Mouse (Mus musculus) thymus, postnatal 4 days (tissue): ENCODE data around the gene Dusp15.

Experiments
- DNase-seq: peaks from one replicate; pipeline ENCODE4 v3.0.0; 2021

Dusp15 gene

GRCm38 (mm10) chr2:152930276-152930675, 21.2 kb downstream of the Dusp15 start:
- DNase-seq, result no peak

GRCm38 (mm10) chr2:152928988-152929370, 22.5 kb downstream of the Dusp15 start:
- DNase-seq, result no peak

- no peak for DNase-seq
Observed at GRCm38 (mm10) chr2:152928219-152928987, 23.1 kb downstream of the Dusp15 start.

GRCm38 (mm10) chr2:152927371-152927770, 24.1 kb downstream of the Dusp15 start:
- DNase-seq, result no peak

- no peak for DNase-seq
Observed at GRCm38 (mm10) chr2:152926896-152927295, 24.6 kb downstream of the Dusp15 start.

GRCm38 (mm10) chr2:152925189-152925872, 26.2 kb downstream of the Dusp15 start:
- DNase-seq, result no peak

- DNase-seq, result no peak
Observed at GRCm38 (mm10) chr2:152924543-152924942, 27.0 kb downstream of the Dusp15 start.

GRCm38 (mm10) chr2:152924128-152924527, 27.4 kb downstream of the Dusp15 start:
- DNase-seq, result no peak

- no peak for DNase-seq
Observed at GRCm38 (mm10) chr2:152923621-152924020, 27.9 kb downstream of the Dusp15 start.

GRCm38 (mm10) chr2:152922376-152922775, 29.1 kb downstream of the Dusp15 start:
- no peak for DNase-seq

GRCm38 (mm10) chr2:152917671-152918070, 33.8 kb downstream of the Dusp15 start:
- no peak for DNase-seq

GRCm38 (mm10) chr2:152916111-152916510, 35.4 kb downstream of the Dusp15 start:
- no peak for DNase-seq

- DNase-seq, result no peak
Observed at GRCm38 (mm10) chr2:152915453-152915852, 36.0 kb downstream of the Dusp15 start.

- DNase-seq, result peak; percentile 86
Observed at GRCm38 (mm10) chr2:152914310-152915120, 37.0 kb downstream of the Dusp15 start.

GRCm38 (mm10) chr2:152913471-152913870, 38.0 kb downstream of the Dusp15 start:
- no peak for DNase-seq

- DNase-seq, result no peak
Observed at GRCm38 (mm10) chr2:152911432-152911831, 40.1 kb downstream of the Dusp15 start.

GRCm38 (mm10) chr2:152911031-152911430, 40.5 kb downstream of the Dusp15 start, which contains the start of gene Mylk2:
Gene Mylk2, plus strand, starts transcription at chr2:152911352.
- DNase-seq, result no peak

GRCm38 (mm10) chr2:152909848-152910247, 41.6 kb downstream of the Dusp15 start:
- no peak for DNase-seq

GRCm38 (mm10) chr2:152907114-152907943, 44.2 kb downstream of the Dusp15 start:
- peak; percentile 30 for DNase-seq

- DNase-seq, result no peak
Observed at GRCm38 (mm10) chr2:152906274-152907037, 45.0 kb downstream of the Dusp15 start.

- no peak for DNase-seq
Observed at GRCm38 (mm10) chr2:152905036-152905829, 46.3 kb downstream of the Dusp15 start.
